Mouse (Mus musculus) adrenal gland, adult 18-20 months (tissue): ENCODE measurements around the gene Smyd3. TPM values are rescaled to one million over a fixed set of nuclear protein-coding genes. Genes with fewer than 3 reads are reported as not detected.

ENCODE experiments used
- DNase-seq, 2 experiments: peaks; one replicate each; pipeline ENCODE4 v3.0.0; 2021 to 2022; ENCODE audit warnings: low spot score in 2 of 2
- total RNA-seq, 2 experiments: library from RNA; stranded (reverse); gene quantifications; 1 replicate in 1 of 2; 2 replicates in 1 of 2; pipeline ENCODE4 v1.2.3; 2021

The Smyd3 gene
- total RNA-seq, 2 experiments from 2014 or later, result 7.8 to 8.7 TPM

GRCm38 (mm10) chr1:179122476-179123229 is 395.2 kb downstream of the Smyd3 start:
- DNase-seq, result no peak

DNA sequence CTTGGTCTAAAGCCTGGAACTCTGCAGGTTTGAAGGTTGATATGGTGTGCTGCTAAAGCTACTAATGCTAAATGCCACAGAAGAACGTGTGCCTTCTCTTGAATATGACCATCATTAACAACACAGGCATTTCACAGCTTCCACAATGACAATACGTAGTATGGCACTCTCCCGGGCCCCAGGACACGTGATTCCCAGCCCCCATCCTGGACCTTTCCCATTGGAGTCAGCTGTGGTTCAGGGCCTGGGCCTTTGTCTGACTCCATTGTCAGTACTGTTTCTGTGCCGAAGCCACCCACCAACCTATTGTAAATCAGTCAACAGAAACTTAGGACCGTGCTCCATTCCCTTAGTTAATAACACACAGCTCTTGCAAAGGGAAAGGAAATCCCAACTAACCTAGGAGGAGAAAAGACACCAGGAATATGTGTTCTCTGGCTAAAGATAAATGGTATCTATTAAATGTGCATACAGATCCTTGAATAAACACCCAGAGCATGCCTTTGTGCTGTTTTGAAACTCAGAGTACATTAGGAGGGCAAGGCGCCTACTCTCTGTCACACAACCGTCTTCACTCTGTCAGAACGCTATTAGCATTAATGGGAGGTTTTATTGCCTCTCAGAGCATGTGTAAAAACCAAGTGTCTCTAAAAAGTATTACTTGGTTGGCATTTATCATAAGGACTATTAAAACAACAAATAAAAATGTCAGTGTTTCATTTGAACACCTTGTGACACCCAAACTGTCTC is 397.4 kb downstream of the Smyd3 start:
- DNase-seq, result no peak

DNA sequence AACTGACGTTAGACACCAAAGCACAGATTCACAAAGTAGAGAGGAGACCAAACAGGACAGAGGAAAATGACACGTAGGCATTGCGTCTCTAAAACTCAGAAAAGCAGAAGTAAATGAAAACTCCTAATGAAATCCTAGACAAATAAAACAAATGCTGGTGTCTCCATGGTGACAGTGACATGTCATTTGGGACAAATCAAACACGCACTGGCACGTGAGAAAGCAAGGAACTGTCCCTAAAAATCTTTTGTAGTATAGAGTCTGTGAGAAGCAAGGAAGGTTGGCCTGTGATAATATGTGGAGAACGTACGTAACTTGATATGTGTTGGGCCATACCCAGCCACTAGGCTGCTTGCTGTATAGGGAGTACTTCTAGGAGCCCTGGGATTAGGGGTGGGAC is 399.2 kb downstream of the Smyd3 start:
- DNase-seq, result no peak

GRCm38 (mm10) chr1:179116729-179117663 is 400.8 kb downstream of the Smyd3 start:
- no peak for DNase-seq

- no peak for DNase-seq
Measured at GRCm38 (mm10) chr1:179114833-179115495, 402.9 kb downstream of the Smyd3 start.

GRCm38 (mm10) chr1:179114385-179114784 is 403.5 kb downstream of the Smyd3 start:
- DNase-seq, result no peak

GRCm38 (mm10) chr1:179108759-179109158 is 409.1 kb downstream of the Smyd3 start:
- DNase-seq, result no peak

- DNase-seq, result no peak
Measured at GRCm38 (mm10) chr1:179107761-179108694, 409.8 kb downstream of the Smyd3 start.

GRCm38 (mm10) chr1:179107211-179107610 is 410.6 kb downstream of the Smyd3 start:
- no peak for DNase-seq

DNA sequence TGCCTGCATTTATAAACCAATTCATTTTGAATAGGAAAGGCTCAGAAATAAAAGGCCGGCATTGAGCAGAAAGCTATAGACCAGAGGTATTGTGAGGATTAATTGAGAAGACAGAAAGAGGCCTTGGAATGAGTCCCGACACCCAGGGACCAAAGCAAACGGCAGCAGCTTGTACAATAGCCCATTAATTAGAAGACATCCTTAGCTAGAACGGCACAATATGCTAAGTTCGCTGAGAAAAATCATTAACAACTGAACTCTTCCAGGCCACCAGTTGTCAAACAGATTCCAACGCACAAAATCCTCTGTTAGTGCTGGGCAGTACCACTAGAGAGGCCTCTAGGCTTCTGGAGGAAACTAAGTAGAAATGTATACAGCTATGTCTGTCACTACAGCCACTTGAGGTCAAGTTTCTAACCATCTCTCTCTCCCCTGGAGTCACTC is 411.1 kb downstream of the Smyd3 start:
- no peak for DNase-seq

GRCm38 (mm10) chr1:179106103-179106701 is 411.6 kb downstream of the Smyd3 start:
- DNase-seq, result no peak

GRCm38 (mm10) chr1:179104447-179104846 is 413.4 kb downstream of the Smyd3 start:
- peak in 1 of 2 experiments; percentile 21 for DNase-seq

- DNase-seq, result no peak
Measured at GRCm38 (mm10) chr1:179096993-179097392, 420.8 kb downstream of the Smyd3 start.

GRCm38 (mm10) chr1:179096323-179096722 is 421.5 kb downstream of the Smyd3 start:
- no peak for DNase-seq

- no peak for DNase-seq
Measured at GRCm38 (mm10) chr1:179089174-179089573, 428.7 kb downstream of the Smyd3 start.

DNA sequence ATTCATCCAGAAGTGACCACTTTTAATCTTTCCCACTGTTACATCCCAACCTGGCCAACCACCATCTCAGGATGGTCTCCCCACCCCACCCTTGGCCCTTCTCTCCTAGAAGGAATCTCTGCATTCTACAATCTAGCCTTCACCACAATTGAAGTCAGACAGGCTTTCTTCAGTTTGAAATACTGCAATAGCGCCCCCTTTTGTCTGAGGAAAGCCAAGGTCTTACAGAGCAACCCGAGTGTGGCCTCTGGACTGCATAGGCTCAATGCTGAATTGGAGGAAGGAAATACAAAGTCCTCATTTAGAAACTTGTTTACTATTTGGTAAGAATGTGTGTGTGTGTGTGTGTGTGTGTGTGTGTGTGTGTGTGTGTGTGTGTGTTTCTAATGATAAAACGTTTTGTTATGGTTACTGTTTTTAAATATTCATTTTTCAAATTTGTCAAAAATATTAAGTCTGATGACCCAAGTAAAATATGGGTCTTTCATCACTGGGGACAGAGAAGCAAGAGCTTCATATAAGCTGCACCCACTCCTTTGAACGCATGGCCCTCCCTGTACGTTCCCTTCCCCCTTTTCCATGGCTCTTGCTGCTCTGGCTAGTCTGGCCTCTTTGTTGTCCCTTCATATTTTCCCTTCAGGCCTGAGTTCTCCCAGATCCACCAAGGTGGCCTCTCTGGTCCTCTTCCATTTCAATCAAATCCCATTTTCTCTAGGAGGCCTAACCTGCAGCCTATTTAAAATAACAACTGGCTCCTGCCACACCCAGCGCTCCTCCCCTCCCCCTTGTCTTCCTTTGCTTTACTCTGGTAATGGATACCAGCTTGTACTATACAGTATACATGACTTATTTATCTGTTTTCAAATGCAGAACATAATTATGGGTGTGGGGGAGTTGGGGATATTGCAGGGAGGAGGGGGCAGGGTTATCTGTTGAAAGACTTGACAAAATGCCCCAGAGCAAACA is 430.5 kb downstream of the Smyd3 start:
- peak in 1 of 2 experiments; percentile 7 for DNase-seq

GRCm38 (mm10) chr1:179086208-179086607 is 431.6 kb downstream of the Smyd3 start:
- DNase-seq, result no peak

DNA sequence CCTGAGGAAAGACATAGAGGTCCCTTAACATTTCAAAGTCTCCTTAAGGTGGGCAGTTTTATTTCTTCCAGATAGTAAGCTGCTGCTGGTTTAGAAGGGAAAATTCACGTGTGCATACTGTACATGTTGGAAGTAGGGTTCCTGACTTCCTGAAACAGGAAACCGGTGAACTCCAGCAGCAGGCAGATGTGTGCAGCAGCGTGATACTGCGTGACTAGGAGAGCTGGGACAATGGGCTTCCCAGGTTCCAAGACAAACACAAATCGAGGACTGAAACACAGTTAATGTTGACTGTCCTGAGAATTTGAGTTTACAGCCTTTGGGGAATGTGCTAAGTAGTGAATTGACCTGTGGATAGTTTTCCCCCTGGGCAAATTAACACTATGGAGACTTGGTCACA is 434.7 kb downstream of the Smyd3 start:
- DNase-seq, result no peak
